Mouse (Mus musculus) megakaryocyte, embryonic 14.5 days (primary cell): ENCODE results near the gene Dpp8.

Experiments
- FLI1 ChIP-seq: IDR thresholded peaks from 2 replicates; pipeline ENCODE4 v1.6.1; 2012; ENCODE audit warnings: low read length, inconsistent platforms, mixed read lengths
- GATA1 ChIP-seq: IDR thresholded peaks from 3 replicates; pipeline ENCODE4 v1.6.1; 2012; ENCODE audit warnings: mixed read lengths, low read length, inconsistent platforms, borderline replicate concordance

DNA sequence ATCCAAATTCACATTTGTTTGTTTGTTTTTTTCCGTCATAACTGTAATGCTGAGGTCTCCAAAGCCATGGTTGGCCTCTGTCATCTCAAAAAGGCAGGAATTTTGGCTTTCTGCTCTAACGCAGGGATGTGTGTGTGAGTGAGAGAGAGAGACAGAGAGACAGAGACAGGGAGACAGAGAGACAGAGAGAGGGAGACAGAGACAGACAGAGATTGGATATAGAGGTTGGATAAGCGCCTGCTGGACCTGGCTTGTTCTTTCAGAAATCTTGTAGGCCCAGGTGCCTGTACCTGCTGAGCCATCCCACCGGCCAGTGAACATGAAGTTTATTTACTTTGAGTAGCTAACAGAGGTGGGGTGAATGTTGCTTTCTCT lies 333 bp upstream of the Dpp8 start:
- TF ChIP-seq GATA1 (no peak), FLI1 (no peak)
